Mouse (Mus musculus) pancreas, adult 10 weeks (tissue): ENCODE measurements around the gene Spo11. TPM values are rescaled to one million over a fixed set of nuclear protein-coding genes. Genes with fewer than 3 reads are reported as not detected.

ENCODE experiments used
- polyA plus RNA-seq: library from polyadenylated mRNA; stranded (reverse); fragments of 350-450 nt; fragmentation: Illumina TruSeq; extraction: RNeasy Lipid Tissue Mini Kit (QIAGEN cat#74804); gene quantifications from one replicate; pipeline ENCODE4 v1.2.3, GENCODE M21; 2015; ENCODE audit warnings: low read depth, low replicate concordance; ENCODE audit not compliant: insufficient read depth

Spo11 gene
- polyA plus RNA-seq, result not detected

DNA sequence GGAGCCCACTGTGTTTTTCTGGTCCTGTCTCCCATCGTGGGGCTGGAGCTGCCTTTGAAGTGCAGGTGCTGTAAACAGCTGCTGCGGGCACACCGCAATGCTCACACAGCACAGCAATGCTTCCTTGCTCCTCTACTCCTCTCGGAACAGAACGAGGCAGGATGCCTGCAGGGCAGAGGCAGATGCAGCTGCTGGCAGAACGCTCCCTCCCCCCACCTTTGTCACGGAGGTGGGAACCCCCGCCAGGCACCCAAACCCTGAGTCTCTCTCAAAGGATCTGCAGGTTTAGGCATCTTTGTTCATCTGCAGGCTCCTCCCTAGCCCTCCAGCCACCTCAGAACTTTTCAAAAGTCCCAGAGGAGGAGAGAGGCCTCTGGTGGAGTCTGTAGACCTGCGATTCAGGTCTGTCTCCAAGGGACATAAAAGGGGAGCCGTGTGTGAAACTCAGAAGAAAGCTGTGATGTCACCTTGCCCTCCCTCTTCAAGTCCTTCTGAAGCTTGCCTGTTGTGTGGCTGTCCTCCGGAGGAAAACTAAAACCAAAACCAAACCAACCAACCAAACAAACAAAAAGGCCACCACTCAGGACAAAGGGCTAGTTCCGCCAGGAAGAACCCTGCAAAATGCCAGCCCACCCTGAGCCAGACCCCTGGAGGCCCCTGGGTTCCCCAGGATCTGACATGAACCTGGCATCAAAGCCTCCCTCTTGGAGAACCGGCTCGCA is at the start of gene Spo11:
Gene Spo11 (plus strand): TSS at position 292 of the 722 bp plus-strand sequence.

DNA sequence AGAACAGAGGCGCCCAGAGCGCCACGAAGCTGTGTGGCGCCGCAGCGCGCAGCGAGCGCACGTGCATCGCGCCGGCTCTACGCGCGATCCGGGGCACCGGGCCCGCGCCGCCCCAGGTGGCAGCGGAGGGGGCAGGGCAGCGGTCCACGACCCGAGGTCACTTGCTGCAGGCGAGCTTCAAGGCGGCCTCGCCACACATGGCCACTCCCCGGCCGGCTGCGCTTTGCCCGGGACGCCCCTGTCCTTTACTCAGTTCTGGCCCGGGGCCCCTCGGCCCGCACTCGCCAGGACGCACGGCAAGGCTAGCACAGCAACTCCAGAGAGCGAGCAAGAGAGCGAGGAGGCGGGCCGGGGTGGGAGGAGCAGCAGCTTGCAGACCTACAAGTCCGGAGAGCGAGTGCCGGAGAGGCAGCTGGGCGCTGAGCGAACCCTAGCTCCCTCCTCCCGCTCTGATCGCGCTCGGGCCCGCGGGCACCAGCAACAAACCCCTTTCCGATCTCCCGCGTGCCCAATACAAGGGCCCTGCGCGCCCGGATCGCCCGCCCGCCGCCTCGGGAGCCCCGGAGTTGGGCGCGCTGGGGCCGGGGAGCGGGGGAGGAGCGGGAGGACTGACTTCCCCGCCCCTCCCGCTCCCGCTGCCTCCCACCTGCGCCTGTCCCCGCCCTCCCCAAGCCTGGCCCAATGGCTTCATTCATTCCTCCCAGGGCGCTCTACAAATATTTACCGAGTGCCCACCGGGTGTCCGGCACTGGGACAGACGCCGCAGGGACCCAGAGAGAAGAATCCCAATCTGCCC is 37.3 kb upstream of the Spo11 start, which contains the start of gene Bmp7:
Gene Bmp7 (minus strand): TSS at position 319 of the 796 bp plus-strand sequence.

DNA sequence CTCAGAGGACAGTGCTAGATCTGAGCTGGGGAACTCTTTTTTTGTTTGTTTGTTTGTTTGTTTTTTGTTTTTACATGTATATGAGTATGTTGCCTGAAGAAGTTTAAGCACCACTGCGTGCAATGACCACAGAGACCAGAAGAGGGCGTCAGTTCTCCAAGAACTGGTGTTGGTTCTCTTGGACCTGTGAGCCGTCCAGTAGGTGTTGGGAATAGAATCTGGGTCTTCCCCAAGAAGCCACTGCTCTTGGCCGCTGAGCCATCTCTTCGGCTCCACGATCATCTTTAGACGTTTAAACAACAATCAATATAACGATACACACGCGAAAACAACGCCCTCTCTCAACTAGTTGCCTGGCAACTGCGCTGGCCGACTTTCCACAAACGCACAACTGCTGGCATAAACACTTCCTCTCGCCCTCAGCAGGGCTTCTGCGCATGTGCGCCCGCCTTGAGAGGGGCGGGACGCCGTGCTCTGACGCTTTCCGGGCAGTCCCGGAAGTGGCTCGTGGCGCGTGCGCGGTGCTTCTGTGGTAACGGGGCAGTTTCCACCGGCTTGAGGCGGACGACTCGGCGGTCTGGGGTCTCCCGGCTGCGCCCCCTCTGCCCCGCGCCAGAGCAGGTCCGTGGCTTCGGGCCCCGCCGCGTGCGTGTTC is 22.3 kb downstream of the Spo11 start, which contains the start of gene Rae1:
Gene Rae1 (plus strand): TSS at position 488 of the 655 bp plus-strand sequence.

DNA sequence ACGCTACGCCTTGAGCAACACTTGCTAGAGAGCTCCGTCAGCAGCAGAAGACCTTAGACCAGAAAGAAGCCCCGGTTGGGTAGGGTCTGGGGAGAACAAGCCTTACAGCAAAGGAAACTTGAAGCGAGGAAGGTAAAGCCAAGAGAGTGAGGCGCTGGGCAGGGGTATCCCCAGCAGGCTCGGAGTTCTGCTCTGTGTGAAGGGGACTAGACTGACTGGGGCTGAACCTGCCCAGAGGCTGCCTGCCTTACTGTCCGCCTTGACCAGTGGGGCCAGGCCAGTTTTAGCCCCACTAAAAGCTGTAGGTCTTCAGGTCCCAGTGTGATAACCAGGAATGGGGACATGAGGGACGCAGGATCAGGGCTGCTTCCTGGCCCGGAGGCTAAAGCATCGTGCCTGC is 42.9 kb downstream of the Spo11 start, which contains the start of gene Rbm38:
Gene Rbm38 (plus strand): TSS at position 69 of the 400 bp plus-strand sequence.

Other genes with a start within 250 kb of the Spo11 start
- 4.3 TPM for gene Bmp7, start 37.4 kb upstream of the Spo11 start, polyA plus RNA-seq
- gene Rae1, start 22.4 kb downstream of the Spo11 start, polyA plus RNA-seq, result 13.0 TPM
- gene Rbm38, start 42.8 kb downstream of the Spo11 start, polyA plus RNA-seq, result 2.7 TPM
- gene Ctcfl, start 141.8 kb downstream of the Spo11 start, polyA plus RNA-seq, result not detected
- gene Pck1, start 175.3 kb downstream of the Spo11 start, polyA plus RNA-seq, result 5.7 TPM
- gene Zbp1, start 241.2 kb downstream of the Spo11 start, polyA plus RNA-seq, result 3.8 TPM